Mouse (Mus musculus): ENCODE measurements at regions not wholly inside any gene's neighbourhood (a gene's known extent, or its start where the extent isn't known, plus 50 kb on each side); places are given as distances from the start of the nearest gene placed in this dataset.
"Not testable (repeated sequence)": the region's sequence is repeated elsewhere in the genome, so short reads cannot be mapped to it uniquely, and the experiment has no call there.

- no peak for DNase-seq (ENCODE audit: low spot score in 2 of 2)
Observed at GRCm38 (mm10) chr13:97365004-97365403, 124.1 kb downstream of the Enc1 start.

DNA sequence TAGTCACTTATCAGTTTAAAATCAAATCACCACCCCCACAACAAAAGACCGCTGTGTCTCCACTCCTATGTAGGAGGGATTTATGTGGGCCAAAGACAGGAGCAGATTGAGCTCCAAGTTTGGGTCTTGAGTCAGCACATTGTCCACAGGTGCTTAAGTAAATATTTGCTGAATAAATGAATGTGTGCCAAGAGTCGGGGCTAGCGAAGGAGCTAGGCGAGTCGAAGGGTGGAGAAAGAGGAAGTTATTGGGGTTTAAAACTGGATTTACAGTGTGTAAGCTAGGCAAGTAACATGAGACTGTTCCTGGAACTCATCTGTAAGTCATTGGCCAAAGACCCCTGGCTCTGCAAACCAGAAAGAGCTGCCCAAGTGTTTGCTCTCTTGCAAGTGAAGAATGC lies 122.9 kb downstream of the Enc1 start:
- no peak for DNase-seq (ENCODE audit: low spot score in 2 of 2)

GRCm38 (mm10) chr13:97363214-97363613 lies 122.3 kb downstream of the Enc1 start:
- DNase-seq (ENCODE audit: low spot score in 2 of 2), result no peak

- no peak for DNase-seq (ENCODE audit: low spot score in 2 of 2)
Observed at GRCm38 (mm10) chr13:97360551-97360950, 119.6 kb downstream of the Enc1 start.

DNA sequence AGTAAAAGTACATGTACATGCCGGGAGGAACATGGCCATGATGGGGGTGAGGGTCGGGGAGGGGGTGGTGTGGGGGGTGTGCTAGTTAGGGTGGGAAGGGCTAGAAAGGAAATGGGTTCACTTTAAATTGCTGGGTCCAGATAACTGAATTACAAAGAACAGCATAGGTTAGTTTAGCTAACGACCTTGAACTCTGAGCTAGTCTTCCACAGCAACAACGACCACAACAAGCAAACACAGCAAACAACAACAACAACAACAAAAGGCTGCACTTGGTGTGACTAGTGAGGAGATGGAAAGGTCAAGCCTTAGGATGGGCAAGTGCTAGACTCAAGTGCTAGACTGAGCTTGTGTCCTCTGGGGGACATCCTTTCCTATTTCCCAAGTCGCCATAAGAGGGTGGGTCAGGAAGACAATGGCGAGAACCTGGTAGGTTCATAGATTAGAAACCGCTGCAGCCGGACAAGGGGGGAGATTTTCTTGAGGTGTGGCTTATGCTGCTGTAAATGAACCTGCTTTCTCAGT lies 117.9 kb downstream of the Enc1 start:
- DNase-seq (ENCODE audit: low spot score in 2 of 2), result no peak

DNA sequence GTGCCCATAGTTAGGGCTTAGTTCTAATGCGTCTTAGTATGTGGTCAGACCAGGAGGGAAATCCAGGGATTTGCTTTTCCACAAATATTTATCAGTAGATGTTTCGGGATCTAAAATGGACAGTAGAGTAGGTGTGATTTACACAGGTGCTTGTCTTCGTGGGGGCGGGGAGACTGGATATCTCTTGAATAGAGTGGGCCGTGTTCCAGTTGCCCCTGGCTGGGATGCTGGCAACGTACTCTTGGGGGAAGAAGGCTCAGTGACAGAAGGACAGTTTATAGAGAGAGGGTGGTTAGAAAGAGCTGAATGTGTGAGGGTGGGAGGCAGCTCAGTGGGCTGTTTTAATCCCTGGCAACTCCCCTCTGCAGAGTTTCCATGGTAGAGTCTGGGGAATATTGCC lies 117.4 kb downstream of the Enc1 start:
- DNase-seq (ENCODE audit: low spot score in 2 of 2), result no peak

- DNase-seq (ENCODE audit: low spot score in 2 of 2), result no peak
Observed at GRCm38 (mm10) chr13:97356923-97357807, 116.3 kb downstream of the Enc1 start.

DNA sequence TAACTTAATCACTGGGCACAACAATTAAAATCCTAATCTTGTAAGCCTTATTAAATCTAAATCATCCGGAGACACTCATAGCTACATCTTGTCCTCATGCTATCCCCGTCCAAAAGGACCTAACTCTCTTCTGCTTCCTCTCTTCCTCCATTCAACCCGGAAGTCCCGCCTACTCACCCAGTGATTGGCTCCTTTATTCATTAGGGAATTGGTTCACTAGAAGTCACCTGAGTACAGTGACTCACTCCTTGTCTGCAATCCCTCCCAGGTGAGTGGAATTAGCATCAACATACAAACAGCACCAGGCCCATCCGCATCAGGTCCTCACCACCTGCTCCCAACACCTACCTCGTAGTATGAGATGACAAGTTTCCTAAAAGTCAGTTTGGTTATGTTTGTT lies 114.5 kb downstream of the Enc1 start:
- DNase-seq (ENCODE audit: low spot score in 2 of 2), result not testable (repeated sequence)

- DNase-seq (ENCODE audit: low spot score in 2 of 2), result no peak
Observed at GRCm38 (mm10) chr13:97347696-97348095, 106.8 kb downstream of the Enc1 start.

DNA sequence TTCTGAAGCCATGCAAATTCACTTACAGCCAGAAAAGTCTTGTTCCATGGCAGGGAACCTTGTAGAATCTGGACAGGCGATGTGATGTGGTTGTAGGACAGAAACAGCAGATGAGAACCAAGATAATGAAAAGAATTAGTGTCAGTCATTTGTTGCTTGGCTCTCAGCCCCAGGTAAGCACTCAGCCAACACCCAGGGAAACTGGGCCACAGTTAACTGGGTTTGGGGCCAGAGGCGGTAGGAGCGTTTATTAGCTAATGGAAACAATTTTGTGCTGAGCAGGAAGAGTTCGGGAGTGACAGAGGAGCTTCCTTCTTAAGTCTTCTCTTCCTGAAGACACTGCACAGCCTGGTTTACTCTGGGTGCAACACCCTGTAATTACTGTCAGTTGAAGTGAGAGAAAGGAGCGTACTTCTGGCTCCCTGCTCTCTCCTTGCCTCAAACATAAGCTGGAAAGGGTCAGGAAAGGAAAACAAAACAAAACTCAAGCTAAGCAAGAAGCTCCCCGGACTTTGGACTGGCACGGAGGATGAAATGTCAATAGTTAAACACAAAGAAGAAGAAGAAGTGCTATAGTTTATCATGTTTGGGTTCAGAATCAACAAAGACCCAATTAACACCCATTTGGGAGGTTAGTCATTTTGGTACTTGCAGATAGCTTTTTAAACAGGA lies 100.4 kb downstream of the Enc1 start:
- no peak for DNase-seq (ENCODE audit: low spot score in 2 of 2)

- no peak for DNase-seq (ENCODE audit: low spot score in 2 of 2)
Observed at GRCm38 (mm10) chr13:97337954-97338353, 97.0 kb downstream of the Enc1 start.

GRCm38 (mm10) chr13:97337296-97337731 lies 96.4 kb downstream of the Enc1 start:
- peak; percentile 44 to 49 for DNase-seq (ENCODE audit: low spot score in 2 of 2)

DNA sequence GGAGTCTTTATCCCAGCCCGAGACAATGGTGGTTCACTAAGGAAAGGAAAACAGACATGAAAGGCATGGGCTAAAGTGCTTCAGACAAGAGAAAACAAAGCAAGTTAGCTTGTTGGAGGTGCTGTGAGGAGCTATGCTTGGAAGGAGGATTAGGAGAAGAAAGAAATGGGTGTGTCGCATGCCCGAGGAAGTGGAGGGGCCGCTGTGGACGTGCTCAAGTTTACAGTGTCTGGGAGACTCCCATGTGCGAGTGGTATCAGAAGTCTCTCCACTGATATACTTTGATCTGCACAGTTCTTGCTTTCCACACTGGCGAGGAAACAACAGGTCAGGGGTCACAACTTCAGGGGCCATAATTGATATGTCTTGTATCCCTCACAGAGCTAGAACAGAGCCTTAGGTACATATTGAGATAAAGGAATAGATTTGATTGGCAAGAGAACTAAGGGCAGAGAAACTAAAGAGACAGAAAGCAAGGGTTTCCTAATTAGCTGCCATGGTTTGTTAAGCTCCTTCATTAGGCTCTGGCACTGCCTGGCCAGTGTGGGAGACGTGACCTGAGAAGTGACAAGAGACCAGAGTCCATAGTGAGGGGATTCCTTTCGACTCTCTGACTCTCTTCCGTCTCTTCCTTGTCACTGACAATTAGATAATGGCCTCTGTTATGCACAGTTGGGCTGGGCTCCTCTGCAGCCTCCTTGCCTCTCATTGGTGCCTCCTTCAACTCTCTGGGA lies 93.1 kb downstream of the Enc1 start:
- no peak for DNase-seq (ENCODE audit: low spot score in 2 of 2)

- no peak for DNase-seq (ENCODE audit: low spot score in 2 of 2)
Observed at GRCm38 (mm10) chr13:97331072-97331471, 90.2 kb downstream of the Enc1 start.

DNA sequence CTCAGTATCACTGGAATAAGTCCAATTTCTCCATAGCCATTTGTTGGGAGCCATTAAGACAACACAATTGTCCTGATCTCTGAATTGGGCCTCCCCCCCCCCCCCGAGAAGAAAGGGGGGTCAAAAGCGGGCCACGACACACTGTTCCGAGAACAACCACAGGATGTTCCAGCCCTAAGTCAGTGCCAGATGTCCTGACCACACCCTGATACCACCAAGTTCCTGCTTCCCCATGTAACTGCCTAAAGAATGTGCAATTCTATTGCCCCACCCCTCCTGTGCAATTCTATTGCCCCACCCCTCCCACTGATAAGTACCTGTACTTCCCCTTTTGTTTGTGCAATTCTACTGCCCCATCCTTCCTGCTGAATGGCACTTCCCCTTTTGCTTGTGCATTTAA lies 80.4 kb downstream of the Enc1 start:
- DNase-seq (ENCODE audit: low spot score in 2 of 2), result not testable (repeated sequence)

GRCm38 (mm10) chr13:97320756-97321155 lies 79.9 kb downstream of the Enc1 start:
- no peak for DNase-seq (ENCODE audit: low spot score in 2 of 2)

GRCm38 (mm10) chr13:97320298-97320697 lies 79.4 kb downstream of the Enc1 start:
- DNase-seq (ENCODE audit: low spot score in 2 of 2), result no peak

- no peak for DNase-seq (ENCODE audit: low spot score in 2 of 2)
Observed at GRCm38 (mm10) chr13:97317633-97318032, 76.7 kb downstream of the Enc1 start.

GRCm38 (mm10) chr13:97312420-97313370 lies 71.8 kb downstream of the Enc1 start:
- no peak for DNase-seq (ENCODE audit: low spot score in 2 of 2)

GRCm38 (mm10) chr13:97311340-97311739 lies 70.4 kb downstream of the Enc1 start:
- no peak for DNase-seq (ENCODE audit: low spot score in 2 of 2)

GRCm38 (mm10) chr13:97310855-97311189 lies 69.9 kb downstream of the Enc1 start:
- DNase-seq (ENCODE audit: low spot score in 2 of 2), result no peak
